Mouse (Mus musculus) heart, adult 2 months (tissue): ENCODE measurements around the gene Col5a3.

Experiments used
- CTCF ChIP-seq: fragments of 200-600 bp; IDR thresholded peaks from 2 replicates; pipeline ENCODE4 v1.8.1; 2022; ENCODE audit warnings: antibody characterized with exemption, mild to moderate bottlenecking, moderate library complexity
- EP300 ChIP-seq: fragments of 200-500 bp; IDR thresholded peaks from 2 replicates; pipeline ENCODE4 v1.6.1; 2011; ENCODE audit warnings: low read depth, low read length, control low read depth; ENCODE audit not compliant: insufficient read depth
- POLR2A ChIP-seq: fragments of 200-500 bp; IDR thresholded peaks from 2 replicates; pipeline ENCODE4 v1.6.1; 2011; ENCODE audit warnings: mild to moderate bottlenecking, low read depth, low read length, control low read depth; ENCODE audit not compliant: insufficient read depth

- TF ChIP-seq POLR2A (no peak), CTCF (peak; percentile 79), EP300 (no peak)
Observed at GRCm38 (mm10) chr9:20743946-20744738, 70.7 kb downstream of the Col5a3 start.
